Mouse (Mus musculus) regulatory T cell (primary cell): ENCODE data around the gene Sun2.

Experiments
- in situ Hi-C: fragments of 300-600 bp; cut with MboI, MseI; formaldehyde crosslinking; loops from one replicate; pipeline ENCODE4 v1.15.1; 2025; ENCODE audit warnings: high pct_unique_total_duplicates

Gene Sun2

DNA sequence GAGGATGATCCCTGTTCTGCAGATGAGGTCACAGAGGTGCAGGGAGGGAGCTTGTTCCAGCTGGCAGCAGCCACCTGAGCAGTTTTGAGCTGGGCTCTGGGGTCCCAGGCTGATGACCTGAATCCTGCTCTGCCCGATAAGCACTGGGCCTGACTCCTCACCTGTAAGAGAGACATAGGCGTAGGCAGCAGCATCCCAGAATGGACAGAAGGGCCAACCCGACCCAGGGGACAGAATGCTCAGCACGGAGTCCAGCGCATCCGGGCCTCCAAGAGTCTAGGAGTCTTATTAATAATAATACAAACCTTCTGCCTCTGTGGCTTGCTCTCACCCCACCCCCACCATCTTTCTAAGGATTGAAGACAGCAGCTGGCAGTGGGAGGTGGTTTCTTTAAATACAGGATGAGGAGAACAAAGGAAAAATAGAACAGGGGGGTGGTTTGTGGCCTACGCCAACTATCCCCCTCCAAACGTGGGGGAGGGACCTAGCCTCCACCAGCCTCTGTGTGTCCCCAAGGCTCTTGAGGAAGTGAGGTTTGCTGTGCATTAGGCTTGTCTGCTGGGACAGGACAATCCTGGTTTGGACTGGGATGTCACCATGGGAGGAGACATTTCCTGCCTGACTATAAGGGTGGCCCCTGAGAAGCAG lies 13.8 kb upstream of the Sun2 start:
- in situ Hi-C loops, result no loop called here

DNA sequence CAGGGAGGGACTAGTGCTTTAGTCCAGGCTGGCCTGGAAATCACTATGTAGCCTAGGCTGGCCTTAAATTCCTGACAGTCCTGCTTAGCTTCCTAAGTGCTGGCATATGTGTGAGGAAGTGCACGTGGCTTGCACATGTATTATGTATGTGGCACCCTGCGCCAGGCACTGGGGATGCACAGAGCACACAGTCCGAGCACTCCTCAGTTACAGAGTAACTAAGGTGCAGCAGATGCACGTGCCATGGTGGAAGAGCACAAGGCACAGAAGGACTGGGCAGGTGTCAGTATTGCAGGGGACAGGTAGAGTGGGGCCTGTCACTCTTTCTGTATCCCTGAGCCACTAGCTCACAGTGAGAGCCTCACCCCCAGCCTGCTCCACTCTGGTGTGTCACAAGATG lies 12.8 kb upstream of the Sun2 start:
- in situ Hi-C loops, result no loop called here

DNA sequence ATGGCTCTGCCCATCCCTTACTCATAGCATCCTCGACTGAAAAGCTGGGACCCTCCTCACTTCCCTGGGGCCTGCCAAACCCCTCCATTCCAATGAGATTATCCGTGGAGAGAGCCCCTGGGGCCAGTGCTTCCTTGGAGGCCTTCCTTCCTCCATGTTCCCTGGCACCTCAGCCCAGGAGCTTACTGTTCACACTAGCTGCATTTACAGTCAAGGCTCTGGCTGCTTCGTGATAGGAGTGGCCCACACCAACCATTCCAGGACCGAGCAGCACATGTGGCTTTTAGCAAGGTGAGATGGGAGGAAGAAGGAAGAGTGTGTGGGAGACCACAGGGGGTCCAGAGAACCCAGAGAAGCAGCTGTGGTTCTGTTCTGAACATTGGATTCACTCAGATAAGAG lies 11.5 kb upstream of the Sun2 start:
- in situ Hi-C loops, result no loop called here

DNA sequence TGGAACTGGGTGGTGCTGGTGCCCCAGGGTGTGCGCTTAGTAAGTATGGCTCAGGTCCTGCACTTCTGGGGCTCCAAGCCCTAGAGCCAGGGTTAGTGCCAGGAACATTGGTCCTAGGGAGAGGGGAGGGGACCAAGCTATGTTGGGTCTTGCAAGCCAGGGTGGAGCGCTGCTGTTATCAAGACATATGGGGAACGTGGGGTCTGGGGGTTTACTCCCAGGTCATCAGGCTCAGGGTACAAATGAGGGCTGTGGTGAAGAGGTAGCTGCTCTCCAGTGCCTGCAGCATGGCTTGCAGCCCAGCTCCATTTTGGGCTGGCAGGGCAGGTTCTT lies 11.1 kb upstream of the Sun2 start:
- in situ Hi-C loops, result no loop called here

DNA sequence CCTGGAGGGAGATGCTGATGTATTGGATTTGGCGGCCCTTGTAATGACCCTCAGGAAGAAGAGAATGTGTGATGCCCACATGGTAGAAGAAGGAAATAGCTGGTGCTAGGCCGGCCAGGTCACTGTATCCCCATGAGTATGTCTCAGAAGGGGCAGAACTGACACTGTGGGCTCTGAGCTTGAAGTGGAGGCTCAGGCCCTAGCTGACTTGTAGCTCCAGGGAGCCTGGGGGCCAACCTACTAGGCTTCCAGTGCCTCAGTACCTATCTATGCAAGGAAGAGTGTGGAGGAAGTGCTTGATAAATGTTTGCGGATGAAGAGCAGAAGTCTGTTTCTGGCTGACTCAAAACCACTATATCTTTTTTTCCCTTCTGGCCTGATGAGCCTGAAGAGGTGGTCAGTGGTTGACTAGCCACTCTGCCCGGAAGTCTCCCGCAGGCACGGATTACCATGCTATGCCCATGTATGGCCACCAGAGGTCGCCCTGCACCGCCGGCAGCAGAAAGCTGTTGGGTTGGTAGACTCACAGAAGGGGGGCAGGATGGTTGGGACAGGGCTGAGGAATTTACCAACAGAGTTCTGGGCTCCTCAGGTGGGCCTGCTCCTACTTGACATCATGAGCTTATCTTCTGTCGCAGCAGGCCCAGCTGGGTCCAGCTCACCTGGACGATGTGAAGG lies 10.5 kb upstream of the Sun2 start:
- in situ Hi-C loops, result no loop called here

DNA sequence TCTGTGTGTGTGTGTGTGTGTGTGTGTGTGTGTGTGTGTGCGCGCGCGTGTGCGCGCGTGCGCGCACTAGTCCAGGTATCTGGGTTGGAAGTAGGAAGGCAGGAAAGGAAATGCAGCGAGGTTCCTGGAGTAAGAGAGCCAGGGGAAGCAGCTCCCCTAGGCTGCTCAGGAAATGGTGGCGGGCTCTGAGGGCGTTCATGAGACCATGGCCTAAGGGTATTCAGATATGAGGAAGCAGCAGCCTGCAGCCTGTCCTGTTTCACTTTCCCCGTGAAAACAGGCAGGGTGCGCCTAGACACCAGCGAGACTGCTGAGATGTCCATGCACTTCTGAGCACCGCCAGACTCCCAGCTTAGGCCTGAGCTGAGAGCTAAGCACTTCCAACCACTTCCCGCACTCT lies 9.4 kb upstream of the Sun2 start:
- in situ Hi-C loops, result no loop called here

DNA sequence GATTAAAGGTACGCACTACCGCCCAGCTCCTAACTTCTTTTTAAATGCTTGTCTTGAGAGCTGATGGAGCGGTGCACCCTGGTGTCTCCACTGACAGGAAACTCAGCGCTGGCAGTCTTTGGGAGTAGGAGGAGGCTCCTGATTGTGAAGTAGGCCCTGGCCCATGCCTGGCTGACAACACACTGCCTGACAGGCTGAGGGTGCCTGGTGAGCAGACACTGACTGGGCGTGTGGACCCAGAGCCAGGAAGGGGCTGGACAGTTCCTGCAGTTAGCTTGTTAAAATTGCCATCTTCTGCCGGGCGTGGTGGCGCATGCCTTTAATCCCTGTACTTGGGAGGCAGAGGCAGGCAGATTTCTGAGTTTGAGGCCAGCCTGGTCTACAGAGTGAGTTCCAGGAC lies 7.9 kb upstream of the Sun2 start:
- in situ Hi-C loops, result no loop called here

DNA sequence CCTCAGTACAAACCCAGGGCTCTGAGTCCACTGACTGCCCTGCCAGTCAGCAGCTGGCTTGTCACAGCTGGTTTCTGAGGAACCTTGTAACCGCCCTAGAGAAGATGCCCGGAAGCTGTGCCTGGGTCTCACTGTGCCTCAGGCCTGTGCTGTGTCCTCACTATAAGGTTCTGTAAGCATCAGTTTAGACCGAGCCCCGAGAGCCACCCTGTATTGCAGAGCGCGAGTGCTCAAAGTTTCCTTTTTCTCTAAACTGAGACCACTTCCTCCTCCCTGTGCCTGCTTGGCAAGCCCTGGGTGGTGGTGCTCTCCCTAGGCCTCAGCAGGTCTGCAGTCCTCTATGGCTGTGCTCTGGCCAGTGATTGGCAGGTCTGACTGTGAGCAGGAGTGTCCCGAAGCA lies 6.8 kb upstream of the Sun2 start:
- in situ Hi-C loops, result no loop called here

DNA sequence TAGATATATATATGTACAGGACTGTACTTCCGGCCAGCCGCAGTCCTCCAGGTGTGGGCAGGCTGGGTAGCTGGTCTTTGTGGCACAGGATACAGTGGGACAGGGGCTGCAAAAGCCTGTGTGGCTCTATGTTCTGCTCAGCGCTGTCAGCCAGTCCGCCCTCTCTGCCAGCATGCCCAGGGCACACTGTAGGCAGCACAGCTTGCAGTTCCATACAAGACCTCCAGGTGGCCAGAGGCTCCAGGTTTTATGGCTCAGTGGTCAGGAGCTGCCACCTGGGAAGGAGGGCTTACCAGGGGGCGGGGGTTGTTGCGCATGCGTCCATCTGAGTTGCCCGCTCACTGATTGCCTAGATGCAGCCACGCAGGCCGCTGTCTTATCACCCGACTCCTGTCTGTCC lies 5.7 kb upstream of the Sun2 start:
- in situ Hi-C loops, result no loop called here

DNA sequence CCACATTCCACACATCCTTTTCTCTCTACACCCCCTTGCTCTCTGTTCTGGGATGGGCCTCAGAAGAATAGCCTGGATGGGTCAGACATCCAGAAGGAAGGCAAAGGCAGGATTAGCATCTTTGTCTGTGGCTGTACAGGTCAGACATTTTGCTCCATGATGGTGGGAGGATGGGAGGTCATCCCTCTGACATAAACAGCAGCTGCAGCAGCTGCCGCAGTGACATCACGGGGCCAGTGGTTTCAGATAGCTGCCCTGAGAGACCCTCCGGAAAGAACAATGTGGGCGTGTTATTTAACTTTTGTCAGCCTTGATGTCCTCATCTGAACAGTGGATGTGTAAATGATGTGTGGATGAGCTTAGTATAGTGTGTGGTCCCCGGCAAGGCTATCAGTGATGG lies 3.5 kb upstream of the Sun2 start:
- in situ Hi-C loops, result no loop called here

DNA sequence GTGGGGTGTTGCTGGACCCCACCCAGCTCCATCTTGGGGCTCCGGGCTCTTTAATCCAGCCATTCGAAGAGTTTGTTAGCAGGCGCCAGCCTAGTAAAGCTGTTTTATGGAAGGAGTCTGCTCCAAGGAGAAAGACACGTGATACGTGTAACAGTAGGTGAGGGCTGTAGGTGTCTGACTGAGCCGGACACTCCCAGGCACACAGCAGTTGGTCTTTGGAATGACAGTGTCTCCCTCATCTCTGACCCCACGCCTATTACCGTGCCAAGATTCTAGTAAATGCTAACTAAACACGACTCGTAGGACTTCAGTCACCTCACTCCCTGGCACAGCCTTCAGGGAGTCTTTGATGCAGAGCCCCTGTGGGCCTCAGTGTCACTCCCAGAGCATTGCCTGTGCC lies 3.0 kb upstream of the Sun2 start:
- in situ Hi-C loops, result no loop called here

DNA sequence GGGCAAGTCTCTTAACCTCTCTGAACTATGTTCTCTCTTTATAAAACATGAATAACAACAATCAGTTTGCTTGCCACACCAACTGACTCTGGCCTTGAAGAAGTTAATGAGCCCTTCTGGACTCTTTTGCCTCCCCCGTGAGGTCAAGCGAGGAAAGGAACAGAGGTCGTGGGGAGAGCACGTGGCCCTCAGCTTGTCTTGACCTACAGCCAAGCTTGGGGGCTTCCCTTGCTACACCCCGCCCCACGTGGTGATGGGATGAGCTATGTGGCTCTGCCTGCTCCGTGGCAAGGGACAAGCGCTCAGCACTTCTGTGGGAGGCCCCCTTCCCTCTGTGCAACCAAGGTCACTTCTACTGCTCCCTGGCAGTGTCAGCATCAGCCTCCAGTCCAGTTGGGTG lies 2.4 kb upstream of the Sun2 start:
- in situ Hi-C loops, result no loop called here

DNA sequence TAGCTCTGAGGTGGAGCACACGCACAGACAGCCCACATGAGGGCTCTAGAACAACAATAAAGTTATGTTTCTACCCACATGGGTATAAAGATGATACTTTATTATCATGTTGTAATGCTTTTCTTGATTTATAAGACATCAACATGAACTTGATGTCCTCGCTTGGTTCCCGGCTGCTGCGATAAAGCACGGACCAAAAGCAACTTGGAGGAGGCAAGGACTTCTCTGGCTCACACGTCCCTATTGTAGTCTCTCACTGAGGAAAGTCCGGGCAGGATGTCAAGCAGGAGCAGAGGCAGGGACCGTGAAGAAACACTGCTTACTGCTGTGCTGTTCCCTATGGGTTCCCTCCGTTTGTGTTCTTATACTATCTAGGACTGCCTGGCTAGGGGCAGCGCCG lies 1.7 kb upstream of the Sun2 start:
- in situ Hi-C loops, result no loop called here

DNA sequence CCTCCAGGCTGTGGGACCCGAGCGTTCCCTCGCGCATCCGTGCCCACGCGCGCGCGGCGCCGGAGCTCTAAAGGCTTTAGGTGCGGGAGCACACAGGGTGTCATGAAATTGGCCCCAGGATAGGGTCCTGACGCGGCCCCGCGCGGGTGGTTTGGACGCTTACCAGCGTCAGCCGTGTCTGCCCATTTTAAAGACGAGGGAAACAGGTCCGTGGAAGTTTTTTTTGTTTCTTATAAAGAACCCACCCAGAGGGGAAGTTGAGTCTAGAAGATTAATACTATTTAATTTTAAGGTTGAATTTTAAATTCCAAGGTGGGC lies 329 bp upstream of the Sun2 start:
- in situ Hi-C loops, result no loop called here

DNA sequence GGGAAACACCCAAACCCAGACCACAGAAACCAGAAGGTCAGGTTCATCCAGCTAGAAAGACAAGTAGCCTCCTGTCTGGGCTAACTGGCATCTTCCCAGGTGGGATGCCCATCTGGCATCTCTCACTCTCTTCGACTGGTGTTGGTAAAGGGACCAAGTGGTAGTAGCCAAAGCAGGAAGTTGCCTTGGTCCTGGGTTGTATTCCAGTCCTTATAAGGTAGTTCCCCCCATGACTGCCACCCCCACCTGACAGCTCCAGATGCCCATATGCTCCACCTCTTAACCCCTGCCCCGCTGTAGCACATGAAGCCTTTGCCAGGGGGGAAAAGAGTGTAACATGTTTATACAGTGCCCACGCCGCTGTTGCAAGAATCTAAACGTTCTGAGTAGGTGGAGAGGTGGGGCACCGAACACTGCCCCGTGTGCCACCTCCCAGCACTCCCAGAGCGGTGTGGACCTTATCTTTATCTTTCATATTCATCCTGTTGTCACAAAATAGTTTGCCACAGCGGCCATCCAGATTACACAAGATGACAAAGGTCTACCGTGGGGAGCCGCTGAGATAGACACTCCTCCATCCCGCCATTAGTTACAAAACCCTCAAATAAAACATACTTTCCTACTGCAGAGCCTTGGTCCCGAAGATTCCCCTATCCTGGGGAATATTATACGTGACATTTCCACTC lies 1.0 kb downstream of the Sun2 start:
- in situ Hi-C loops, result no loop called here

DNA sequence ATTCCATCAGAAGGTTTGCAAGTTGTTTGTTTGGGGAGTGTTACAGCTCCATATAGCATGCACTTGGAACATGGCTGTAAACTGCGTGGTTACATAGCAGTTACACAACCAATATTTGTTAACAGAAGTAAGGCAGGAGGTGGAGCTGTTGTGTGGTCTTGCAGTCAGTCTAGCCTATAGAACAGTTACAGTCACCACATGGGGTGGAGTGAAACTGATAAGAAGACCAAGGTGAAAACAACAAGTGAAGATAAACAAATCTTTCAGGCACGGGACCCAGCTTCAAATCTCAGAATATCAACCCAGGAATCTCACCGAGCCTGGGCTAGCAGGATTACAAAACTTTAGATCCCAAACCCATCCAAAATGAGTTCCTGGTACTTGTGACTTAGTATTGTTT lies 1.6 kb downstream of the Sun2 start:
- in situ Hi-C loops, result no loop called here

DNA sequence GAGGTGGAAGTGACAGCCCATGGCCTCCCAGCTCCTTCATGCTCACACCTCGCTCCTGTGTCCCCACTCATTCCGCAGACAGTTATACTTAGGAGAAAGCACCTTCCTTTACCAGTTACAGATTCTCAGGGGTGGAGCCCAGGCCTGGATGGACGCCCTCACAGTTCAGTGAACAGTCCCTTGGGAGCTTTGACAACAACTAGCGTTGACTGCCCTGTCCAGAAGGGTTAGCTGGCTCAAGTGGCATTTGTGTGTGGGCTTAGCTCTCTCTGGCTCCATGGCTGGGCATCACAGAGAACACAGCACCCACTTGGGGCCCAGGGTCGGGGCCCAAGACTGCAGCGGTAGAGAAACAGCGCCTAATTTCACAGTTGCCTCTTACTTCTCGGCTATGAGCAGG lies 8.0 kb downstream of the Sun2 start:
- in situ Hi-C loops, result no loop called here

DNA sequence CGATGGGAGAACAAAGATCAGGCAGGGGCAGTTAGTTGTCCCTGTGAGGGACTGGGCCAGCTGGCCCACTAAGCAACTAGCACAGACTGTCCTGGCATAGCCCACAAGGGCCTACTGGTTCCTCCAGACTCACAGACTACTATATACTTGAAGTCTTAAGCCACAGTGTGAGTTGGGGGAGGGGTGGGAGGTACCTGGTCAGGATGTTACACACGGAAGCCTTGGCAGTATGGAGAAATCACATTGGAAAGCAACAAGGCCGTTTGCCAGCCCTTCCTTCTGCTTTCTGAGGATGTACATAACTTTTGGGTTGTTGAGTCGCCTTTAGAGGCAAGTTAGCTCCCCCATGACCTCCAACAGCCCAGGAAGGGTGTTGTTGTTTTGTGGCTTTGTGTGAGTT lies 8.7 kb downstream of the Sun2 start:
- in situ Hi-C loops, result no loop called here

DNA sequence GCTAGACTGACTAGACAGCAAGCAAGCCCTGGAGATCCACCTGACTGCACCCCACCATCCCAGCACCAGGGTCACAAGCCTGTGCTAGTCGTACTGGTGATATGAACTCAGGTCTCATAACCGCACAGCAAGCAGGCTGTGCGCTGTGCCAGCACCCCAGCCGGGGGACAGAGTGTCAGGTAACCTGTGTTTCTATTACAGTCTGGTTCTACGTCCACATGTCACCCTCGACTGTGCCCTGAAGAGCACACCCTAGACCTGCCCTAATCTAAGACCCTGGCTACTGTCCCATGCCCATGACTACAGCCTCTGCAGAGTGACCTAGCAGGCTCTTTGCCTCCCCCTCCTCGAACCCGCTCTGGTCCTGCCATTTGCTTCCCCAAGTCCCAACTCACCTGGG lies 9.1 kb downstream of the Sun2 start:
- in situ Hi-C loops, result no loop called here

DNA sequence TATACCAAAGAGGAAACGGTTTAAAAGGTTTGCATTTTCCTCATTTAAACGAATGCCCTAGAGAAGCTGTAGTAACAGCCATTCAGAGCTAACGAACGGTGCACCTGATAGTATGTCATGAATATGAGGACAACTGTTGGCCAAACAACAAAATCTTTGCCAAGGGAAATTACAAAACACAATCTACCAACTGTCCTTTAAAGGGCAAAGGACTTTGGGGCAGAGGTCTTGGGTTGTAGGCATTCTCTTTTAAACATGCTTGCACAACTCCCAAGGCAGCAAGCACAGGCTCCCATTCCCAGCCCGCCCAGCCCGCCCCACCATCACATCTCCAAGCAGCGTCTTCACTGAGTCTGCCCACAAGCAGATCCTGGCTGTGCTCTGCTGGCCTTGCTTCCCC lies 10.8 kb downstream of the Sun2 start:
- in situ Hi-C loops, result no loop called here

DNA sequence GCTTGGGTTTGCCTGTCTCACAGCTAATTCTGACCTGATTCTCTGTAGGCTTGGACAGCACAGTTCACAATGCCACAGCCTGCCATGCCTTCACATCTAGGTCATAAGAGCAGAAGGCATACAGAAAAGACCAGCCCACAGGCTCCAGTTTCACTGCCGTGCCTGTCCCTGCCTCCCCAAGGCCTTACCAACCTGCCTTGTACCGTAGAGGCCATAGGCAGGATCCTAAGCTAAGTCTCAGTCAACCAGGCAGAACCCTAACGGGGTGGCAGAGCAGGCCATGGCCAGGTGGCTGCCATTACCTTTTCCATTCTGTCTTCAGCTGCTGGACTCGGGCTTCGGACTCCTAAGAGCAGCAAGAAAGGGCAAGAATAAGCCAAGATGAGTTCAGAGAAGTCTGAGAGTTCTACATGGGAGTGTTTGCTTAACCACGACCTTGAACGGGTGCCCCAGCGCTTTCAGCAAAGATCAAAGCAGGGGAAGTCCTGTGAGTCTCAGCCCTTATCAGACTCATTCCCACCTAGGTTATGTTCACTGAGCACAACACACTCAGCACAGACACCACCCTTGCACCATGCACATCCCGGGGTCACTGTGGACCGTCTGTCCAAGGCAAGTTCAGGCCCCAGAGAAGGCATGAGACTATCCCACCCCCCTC lies 13.5 kb downstream of the Sun2 start:
- in situ Hi-C loops, result loop anchor here (5.0 kb wide), 1 partner anchor 52 kb away; no protein-coding TSS in a partner anchor

DNA sequence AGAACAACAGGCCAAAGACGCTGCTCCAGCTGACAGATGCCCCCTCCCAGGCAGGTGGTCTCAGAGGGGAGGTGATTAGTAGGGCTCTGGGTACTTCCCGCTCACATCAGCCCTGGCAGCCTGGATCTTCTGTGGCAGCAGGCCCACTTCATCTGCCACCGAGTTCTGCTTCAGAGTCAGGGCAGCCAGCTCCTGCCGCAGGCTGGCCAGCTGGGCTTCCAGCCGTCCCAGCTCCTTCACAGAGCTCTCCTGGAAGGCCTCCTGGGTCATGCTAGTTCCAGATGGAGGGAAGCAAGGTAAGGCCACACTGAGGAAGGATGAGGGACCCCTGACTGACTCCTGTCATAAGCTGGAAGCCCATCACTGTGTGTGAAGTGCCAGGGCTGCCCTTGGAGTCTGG lies 14.0 kb downstream of the Sun2 start:
- in situ Hi-C loops, result loop anchor here (5.0 kb wide), 1 partner anchor 51 kb away; no protein-coding TSS in a partner anchor

DNA sequence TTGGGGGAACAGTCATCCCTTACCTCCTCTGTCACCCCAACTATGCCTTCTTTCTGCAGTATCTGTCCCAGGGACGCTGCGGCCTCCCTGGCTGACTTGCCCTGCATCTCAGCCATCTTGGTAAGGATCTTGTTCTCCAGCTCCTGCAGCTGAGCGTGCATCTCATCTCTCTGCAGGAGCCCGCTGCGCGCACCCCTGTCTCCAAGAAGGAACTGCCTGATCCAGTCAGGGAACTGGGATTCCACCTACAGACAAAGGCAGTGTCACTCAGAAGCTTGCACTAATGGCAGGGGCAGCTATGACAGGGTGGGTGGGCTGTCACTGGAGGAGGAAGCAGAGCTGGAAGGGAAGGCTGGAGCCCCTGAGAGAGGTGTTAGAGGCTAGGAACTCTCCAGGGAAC lies 14.5 kb downstream of the Sun2 start:
- in situ Hi-C loops, result loop anchor here (5.0 kb wide), 1 partner anchor 51 kb away; no protein-coding TSS in a partner anchor
